Mouse (Mus musculus): ENCODE results near the gene Cfap157. TPM values are rescaled to one million over a fixed set of nuclear protein-coding genes. Genes with fewer than 3 reads are reported as not detected.

Cfap157 gene
- total RNA-seq, 2 experiments from 2014 or later: not detected

DNA sequence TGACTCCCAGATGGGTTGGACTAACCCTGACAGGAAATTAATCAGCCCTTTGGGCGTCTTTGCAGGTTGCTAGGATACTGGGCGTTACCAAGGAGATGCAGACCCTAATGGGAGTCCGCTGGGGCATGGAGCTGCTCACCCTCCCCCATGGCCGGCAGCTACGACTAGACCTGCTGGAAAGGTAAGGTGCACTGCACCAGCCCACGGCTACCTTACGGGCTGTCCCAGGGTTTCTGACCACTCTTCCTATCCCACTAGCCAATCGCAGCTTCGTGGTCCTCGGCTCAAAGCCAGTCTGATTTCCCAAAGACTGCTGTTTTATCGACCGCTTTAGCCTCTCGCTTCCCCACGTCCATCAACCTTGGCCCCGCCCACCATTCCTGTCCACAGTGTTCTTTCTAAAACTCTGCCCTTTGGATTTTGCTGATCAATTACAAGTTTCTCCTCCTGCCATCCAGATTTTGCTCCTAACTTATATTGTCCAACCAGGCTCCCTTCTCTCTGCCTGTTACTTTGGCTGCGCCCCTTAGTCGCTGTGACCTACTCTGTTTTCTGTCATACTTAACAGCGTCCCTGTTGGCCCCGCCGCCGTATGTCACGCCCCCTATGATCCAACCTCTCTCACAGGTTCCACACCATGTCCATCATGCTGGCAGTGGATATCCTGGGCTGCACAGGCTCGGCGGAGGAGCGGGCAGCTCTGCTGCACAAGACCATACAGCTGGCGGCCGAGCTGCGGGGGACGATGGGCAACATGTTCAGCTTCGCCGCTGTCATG, 33.2 kb downstream of the Cfap157 start:
- ATAC-seq (replicated peaks; ENCODE audit: poor library complexity): no peak

DNA sequence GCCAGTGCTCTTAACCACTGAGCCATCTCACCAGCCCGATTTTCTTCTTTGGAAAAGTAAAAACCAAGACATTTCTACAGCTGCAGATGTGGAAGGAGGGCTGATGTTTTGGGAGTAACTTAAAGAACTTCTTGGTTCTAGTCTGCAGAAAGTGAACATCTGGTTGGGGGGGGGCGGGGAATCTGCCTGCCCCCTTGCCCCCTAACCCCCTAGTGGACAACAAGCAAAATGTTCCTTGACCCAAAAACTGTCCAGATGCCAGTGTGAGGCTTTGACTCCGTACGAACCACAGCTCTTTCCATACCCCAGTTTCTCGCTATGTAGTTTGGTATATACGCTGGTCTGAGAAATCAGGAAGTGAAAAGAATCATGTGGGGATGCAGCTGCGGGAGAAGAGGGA, 34.0 kb downstream of the Cfap157 start:
- ATAC-seq (replicated peaks; ENCODE audit: poor library complexity): no peak

DNA sequence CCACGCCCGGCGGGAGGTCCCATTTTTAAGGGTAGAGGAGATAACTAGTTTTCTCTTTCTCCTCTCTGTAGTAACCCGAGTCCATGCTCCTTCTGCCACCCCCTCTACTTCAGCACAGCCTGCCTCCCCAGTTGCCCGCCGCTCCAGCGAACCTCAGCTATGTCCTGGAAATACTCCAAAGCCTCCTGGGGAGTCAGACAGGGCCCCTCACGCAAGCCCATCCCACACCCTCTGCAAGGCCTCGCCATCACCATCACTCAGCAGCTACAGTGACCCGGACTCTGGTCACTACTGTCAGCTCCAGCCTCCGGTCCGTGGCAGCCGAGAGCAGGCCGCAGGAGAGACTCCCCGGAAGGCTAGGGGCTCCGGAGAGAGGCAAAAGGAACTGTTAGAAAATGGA, 35.1 kb downstream of the Cfap157 start:
- ATAC-seq (replicated peaks; ENCODE audit: poor library complexity): no peak

DNA sequence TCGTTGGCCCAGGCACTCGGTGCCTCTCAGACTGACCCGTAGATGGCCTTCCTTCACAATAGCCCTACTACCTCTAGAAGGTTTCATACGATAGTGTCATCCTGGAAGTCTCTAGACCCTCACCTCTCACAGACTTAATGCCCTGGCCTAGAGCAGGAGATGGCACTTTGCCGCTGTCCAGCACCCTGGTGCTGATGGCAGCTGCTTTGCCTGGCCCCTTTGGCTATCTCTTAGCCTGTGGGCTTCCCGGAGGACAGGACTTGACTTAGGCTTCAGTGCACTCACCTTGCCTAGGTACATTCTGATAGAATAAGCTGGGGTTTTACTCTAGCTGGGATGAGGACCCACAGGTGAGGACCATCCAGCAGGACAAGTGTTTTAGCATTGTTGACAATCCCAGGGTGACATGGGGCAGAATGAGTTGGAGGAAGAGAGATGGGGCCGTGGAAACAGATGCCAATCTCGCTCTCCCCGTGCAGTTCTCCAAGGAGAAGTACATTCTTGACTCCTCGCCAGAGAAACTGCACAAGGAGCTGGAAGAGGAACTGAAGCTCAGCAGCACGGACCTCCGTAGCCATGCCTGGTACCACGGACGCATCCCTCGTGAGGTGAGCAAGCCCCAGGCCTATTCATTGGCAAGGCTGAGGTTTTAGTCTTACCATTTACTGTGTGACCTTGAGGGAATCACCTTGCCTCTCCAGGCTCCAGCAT, 39.8 kb downstream of the Cfap157 start:
- ATAC-seq (replicated peaks; ENCODE audit: poor library complexity): peak; percentile 57

DNA sequence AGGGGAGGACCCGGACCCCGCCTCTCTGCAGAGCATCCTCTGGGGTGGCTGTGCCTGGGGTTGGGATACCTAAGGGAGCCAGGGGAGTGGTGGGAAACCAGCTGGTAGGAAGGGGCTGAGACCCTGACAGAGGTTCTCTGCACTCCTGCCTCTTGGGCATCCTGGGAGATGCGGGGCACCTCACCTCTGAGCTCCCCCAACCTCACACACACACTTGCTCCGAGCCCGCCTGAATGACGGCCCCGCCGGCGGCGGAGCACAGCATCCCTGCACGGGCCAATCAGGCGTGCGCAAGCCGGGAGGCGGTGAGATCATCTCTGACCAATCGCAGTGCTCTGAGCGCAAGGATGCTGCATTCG, 42.1 kb downstream of the Cfap157 start:
- no peak for ATAC-seq (replicated peaks; ENCODE audit: poor library complexity)

DNA sequence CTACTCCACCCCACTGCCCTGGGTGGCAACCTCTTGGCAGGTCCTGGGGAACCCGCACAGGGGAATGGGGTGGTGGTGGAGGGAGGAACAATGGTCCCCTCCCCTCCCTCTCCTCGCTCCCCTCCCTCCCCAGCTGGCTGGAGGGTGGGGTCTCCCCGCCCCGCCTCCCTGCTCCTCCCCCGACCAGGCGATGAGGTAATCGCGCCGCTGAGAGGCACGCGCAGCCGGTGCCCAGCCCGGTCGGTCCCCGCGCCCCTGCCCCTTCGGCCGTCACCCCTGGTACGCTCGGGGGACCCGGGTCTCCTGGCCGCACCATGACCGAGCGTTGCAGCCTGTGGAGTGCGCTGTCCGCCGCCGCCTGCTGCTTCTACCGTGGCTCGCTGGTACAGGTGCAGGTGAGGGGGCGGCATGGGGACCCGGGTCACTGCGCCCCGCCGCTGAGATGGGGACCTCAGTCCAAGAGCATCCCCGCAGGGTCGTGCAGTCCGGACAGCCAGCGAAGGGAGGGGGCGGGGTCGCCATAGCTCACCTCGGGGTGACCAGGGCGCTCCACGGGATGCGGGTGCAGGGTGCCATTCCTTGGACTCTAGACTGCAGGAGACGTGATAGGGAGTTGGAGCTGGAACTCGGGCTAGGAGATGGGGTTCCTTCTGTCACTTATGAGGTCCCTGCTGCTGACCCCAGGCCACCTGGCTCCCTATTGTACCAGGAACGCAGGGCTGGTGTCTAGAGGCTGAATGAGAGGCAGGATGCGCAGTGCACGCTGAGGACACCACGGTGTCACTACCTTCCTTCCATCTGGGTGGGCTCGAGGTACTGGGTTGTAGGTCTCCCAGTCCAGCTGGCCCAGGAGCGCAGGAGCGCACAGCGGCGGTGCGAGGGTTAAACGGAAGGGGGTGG, 42.7 kb downstream of the Cfap157 start:
- no peak for ATAC-seq (replicated peaks; ENCODE audit: poor library complexity)

DNA sequence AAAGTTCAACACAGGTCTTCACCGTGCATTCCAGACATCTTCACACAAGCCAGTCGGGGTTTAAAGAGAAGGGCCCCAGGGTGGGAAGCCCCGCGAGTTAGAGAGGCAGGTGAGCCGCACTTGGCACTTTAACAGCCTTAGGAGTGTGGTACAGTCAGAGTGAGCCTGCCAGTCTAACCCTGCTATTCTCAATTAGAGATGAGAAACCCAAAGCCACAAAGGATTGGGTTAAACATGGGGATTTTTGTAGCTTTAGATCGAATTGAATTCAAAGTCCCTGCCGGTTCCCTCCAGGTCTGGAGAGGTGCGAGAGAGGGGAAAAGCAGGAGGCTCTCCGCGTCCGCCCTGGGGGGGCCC, 43.3 kb downstream of the Cfap157 start, which contains the start of gene 6330409D20Rik:
6330409D20Rik (minus strand) TSS at position 101 of the 357 bp plus-strand sequence.
- no peak for ATAC-seq (replicated peaks; ENCODE audit: poor library complexity)

DNA sequence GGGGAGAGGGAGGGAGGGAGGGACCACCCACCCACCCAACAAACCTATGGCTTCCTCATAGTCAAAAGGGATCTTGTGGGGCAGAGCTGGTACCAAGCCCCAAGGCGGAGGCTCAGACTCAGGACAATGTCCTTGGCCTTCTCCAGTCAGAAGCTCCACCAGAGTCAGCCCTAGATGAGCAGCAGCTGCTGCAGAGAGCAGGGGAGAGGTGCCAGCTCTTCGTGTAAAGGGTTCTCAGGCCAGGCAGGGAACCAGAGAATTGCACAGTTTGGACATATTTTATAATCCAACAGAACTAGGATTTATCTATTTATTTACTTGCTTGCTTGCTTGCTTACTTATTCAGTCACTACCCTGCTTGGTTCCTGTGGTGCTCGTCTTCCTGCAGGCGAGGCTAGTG, 44.9 kb downstream of the Cfap157 start:
- ATAC-seq (replicated peaks; ENCODE audit: poor library complexity): no peak

DNA sequence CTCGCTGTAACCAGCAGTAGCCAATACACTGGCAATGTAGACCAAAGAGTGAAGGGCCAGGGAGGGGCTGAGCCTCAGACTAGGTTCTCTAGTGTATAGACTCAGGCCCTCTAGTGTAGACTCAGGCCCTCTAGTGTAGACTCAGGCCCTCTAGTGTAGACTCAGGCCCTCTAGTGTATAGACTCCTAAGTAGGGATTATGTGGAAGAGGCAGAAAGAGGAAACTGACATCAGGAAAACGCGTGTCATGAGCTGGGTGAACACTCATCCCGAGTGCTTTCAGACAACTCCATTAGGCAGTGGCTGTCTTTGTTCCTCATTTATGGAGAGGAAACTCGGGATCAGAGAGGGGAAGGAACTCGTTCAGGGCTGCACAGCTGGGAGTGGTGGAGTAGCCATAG, 47.2 kb downstream of the Cfap157 start:
- 0 out of 2 replicates have a peak, but pooled peaks have one; percentile 26 for ATAC-seq (replicated peaks; ENCODE audit: poor library complexity)

DNA sequence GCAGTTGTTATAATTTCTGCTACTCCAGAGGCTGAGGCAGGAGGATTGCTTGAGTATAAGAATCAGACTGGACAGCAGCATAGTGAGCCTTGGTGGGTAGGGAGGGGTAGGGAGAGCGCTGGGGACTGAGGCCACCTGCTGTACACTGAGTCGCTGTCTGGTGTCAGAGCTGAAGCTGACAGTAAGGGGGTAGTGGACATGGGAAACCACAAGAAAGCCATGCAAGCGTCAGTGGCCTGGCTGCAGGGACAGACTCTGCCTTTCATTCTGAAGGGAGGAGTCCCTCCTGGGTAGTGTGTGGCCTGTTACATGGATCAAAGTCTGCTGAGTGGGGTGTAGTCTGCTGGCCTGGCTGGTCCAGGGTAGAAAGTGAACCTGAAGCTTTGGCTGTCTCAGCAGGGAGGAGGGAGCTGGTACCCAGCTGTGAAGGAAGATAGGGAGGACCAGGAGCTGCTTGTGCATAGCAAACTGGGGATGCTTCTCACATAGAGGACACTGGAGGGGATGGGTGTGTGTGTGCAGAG, 47.9 kb downstream of the Cfap157 start:
- ATAC-seq (replicated peaks; ENCODE audit: poor library complexity): no peak

DNA sequence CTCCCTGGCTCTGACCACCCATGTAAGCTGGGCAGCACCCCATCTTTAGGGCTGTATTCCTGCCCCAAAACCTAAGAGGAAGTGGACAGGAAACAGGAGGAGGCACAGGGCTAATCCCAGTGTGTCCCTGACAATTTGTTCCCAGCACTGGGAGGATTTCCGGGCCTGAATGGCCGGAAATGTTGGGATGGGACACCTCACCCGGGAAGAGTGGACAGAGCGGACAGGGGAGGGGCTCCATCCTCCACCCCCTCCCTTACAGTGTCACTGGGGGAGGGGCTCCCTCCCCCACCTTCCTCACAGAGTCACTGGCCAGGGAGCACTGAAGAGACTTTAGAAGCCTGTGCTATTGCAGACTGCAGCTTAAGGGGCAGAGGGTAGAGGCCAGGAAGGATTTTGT, 49.3 kb downstream of the Cfap157 start:
- no peak for ATAC-seq (replicated peaks; ENCODE audit: poor library complexity)

DNA sequence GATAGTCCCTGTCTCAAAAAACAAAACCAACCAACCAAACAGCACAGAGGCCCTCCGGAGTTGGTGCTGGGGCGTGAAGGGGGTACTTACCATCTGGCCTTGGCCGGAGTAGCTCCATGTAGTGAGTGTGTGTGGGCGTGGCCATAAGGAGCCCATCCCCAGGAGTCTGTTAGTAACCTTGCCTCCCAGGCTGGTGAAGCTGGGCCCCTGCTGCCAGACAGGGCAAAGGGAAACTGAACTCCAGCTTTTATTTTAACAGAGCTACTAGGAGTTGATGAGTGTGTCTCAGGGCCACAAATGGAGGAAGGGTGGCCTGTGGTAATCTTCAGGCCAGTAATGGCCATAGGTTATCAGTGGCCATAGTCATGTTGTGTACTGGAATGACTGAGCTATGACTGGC, 49.7 kb downstream of the Cfap157 start:
- no peak for ATAC-seq (replicated peaks; ENCODE audit: poor library complexity)

DNA sequence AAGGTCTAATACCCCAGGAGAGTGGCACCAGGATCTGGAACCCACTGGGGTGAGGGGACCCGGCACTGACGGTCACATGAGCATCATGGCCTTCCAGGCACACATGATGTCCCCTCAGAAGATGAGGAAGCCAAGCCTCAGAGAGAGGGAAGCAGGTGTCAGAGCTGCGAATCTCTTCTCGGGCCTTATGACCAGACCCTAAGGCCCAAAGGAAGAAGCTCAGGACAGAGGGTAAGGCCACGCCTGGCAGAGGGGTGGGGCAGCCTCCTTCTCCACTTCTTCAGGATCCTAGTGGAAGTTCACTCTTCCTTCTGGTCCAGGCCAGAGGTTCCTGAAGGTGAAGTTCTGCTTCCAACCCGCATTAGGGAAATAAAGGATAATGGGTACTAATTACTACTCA, 51.5 kb downstream of the Cfap157 start:
- no peak for ATAC-seq (replicated peaks; ENCODE audit: poor library complexity)

DNA sequence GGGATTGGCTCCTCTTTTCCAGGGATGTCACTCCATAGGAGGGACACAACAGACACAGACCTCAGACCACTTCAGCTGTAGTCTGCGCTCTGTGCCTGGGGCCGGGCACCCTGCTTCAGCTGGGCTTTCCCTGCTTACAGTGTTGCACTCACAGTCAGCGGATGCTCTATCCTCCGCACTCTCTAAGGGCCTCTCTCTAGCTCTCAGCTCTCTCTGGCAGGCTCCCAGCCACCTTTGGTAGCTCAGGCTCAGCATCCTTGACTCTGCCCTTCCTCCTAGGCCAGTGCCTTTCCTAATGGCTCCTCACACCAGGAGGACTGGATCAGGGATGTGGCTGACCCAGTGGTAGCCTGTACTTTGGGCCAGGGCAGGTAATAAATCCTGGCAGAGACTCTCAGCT, 52.3 kb downstream of the Cfap157 start:
- no peak for ATAC-seq (replicated peaks; ENCODE audit: poor library complexity)

DNA sequence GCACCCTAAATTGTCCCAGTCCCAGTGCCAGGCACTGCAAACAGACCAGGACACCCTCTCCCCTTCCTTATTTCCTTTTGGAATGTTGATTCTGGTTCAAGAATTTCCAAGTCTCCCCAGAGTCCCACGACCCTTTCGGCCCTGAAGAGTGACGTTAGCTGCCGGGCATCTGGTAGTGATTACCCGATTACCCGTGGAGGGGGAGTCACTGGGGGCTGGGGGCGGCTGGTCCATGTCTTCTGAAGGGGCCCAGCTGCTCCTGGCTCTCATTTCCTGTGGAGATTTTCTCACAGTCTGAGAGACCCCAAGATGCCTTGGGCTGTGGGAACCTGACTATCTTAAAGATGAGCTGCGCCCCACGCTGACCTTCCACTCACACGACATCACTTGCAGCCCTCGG, 53.4 kb downstream of the Cfap157 start:
- no peak for ATAC-seq (replicated peaks; ENCODE audit: poor library complexity)

DNA sequence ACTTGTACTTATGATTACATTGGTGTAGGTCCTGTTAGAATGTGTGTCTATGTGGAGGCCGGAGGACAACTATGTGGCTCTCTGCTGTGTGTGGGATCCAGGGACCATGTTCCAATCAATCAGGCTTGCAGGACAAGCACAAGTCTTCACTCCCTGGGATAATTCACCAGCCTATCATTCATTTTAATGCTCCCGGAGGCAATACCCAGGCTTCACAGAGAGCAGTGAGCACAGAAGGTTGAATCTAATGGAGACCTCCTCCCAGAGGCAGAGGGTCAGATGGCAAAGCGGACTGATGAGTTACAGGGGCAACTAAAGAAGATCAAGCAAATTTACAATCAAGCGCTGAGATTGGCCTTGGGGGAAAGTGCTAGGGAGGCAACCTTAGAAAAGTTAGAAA, 54.7 kb downstream of the Cfap157 start:
- no peak for ATAC-seq (replicated peaks; ENCODE audit: poor library complexity)

DNA sequence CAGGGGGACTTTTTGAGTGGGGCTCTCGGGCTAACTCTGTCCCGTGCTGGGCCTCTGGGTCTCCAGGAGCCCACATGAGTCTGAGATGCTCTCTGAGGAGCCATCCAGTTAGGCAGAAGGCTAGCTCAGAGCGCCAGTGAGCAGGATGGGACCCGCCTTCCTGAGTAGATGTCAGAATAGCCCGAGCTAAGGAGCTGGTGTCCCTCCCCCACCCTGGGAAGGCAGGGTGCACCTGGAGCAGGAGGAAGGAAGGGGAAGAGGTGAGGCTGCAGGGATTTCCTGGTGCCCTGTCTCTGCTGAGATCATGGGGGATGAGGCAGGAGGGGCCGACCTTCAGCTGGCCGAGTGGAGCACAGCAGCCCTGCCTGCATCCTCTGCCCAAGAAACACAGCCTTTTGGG, 55.8 kb downstream of the Cfap157 start:
- no peak for ATAC-seq (replicated peaks; ENCODE audit: poor library complexity)

DNA sequence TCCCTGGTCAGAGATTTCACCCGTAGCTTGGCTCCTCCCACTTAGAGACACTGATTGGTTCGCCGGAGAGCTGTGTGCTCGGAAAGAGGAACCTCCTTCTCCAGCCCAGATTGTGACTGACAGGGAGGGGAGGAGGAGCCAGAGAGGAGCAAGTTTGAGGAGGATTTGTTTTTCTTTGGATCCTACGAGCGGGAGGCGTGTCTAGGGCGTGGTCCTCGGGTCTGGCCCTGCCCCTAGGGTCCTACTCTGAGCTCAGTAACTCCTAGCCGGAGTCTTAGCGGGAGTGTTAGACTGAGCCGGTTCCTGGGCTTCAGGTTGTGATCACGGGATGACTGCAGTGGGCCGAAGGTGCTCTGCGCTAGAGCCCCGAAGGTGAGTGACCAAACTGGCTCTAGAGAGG, 56.8 kb downstream of the Cfap157 start:
- peak; percentile 100 for ATAC-seq (replicated peaks; ENCODE audit: poor library complexity)

All from megakaryocyte progenitor cell, adult 5-6 weeks (primary cell).